ENCODE assay signal across 35 mouse cellular contexts in the genomic region with DNA sequence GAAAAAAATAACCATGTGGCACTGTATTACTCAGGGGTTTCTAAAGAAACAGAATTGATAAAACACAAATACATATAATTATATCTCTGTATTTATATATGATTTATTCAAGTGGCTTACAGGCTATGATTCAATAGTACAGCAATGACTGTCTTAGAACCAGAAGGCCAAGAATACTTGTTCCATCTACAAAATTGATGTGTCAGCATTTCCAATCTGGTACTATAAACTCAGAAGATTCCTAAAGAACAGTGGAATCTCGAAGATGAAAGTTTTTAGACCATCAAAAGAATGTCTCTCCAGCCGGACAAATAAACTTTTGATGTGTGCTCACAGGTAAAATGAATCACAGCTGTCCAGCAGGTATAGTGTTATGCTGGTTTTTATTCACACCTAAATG.
"Had no signal": no experiment of that assay in that cellular context is flagged by ENCODE, and none has a peak within 500 bp of the region (broad histone marks: within the 10 kb centered on the region; RNA-seq: fewer than 3 reads in every experiment).

No protein-coding gene starts in this region.

- H3K9me3 ChIP-seq: heart, embryonic 10.5 days; heart, embryonic 12.5 days; heart, embryonic 13.5 days; heart, embryonic 15.5 days; hindbrain, embryonic 10.5 days; hindbrain, embryonic 12.5 days; hindbrain, embryonic 13.5 days; hindbrain, embryonic 15.5 days; intestine, embryonic 15.5 days; kidney, embryonic 15.5 days had no signal

- DNase-seq: heart, postnatal 10 days; heart, postnatal 14 days; heart, postnatal 36 days; heart, postnatal 4 days; kidney, adult 11 months; kidney, adult 18-20 months; kidney, adult 2 months; kidney, adult 8-10 months; kidney, adult 9 months; kidney, postnatal 10 days; kidney, postnatal 14 days; kidney, postnatal 25 days; kidney, postnatal 36 days; kidney, postnatal 4 days; layer of hippocampus, adult 9-11 months; layer of hippocampus, postnatal 36 days had no signal

- H3K4me3 ChIP-seq: heart, embryonic 10.5 days; heart, embryonic 12.5 days; heart, embryonic 13.5 days; heart, embryonic 15.5 days; hindbrain, embryonic 10.5 days; hindbrain, embryonic 12.5 days; hindbrain, embryonic 13.5 days; hindbrain, embryonic 15.5 days; intestine, embryonic 15.5 days; kidney, embryonic 15.5 days; layer of hippocampus, adult 2 months had no signal

- H3K27me3 ChIP-seq: heart, embryonic 12.5 days; heart, embryonic 13.5 days; heart, embryonic 15.5 days; hindbrain, embryonic 12.5 days; hindbrain, embryonic 13.5 days; hindbrain, embryonic 15.5 days; intestine, embryonic 15.5 days; kidney, embryonic 15.5 days had no signal

- H3K9ac ChIP-seq: heart, embryonic 12.5 days; heart, embryonic 13.5 days; heart, embryonic 15.5 days; hindbrain, embryonic 12.5 days; hindbrain, embryonic 13.5 days; hindbrain, embryonic 14.5 days; hindbrain, embryonic 15.5 days; intestine, embryonic 15.5 days; kidney, embryonic 15.5 days had no signal

- ATAC-seq: hindbrain, embryonic 16.5 days; hindbrain, postnatal 0 days; inflammation-experienced regulatory T-cells, adult 6 months; intestine, embryonic 15.5 days; intestine, embryonic 16.5 days; intestine, postnatal 0 days had no signal

- H3K4me2 ChIP-seq: heart, embryonic 11.5 days; heart, embryonic 12.5 days; heart, embryonic 13.5 days; heart, embryonic 15.5 days; hindbrain, embryonic 12.5 days; hindbrain, embryonic 13.5 days; hindbrain, embryonic 14.5 days; hindbrain, embryonic 15.5 days; intestine, embryonic 15.5 days; kidney, embryonic 15.5 days had no signal

- H3K27ac ChIP-seq: heart, embryonic 10.5 days; heart, embryonic 13.5 days; heart, embryonic 15.5 days; hindbrain, embryonic 10.5 days; hindbrain, embryonic 12.5 days; hindbrain, embryonic 13.5 days; hindbrain, embryonic 14.5 days; hindbrain, embryonic 15.5 days; hindbrain, postnatal 0 days; intestine, embryonic 15.5 days; kidney, embryonic 15.5 days; kidney, postnatal 0 days; layer of hippocampus, adult 2 months had no signal

- H3K4me1 ChIP-seq: heart, embryonic 10.5 days; heart, embryonic 12.5 days; heart, embryonic 13.5 days; heart, embryonic 15.5 days; hindbrain, embryonic 10.5 days; hindbrain, embryonic 12.5 days; hindbrain, embryonic 13.5 days; hindbrain, embryonic 15.5 days; intestine, embryonic 15.5 days; kidney, embryonic 15.5 days had no signal

- H3K36me3 ChIP-seq: heart, embryonic 10.5 days; heart, embryonic 12.5 days; heart, embryonic 13.5 days; heart, embryonic 15.5 days; hindbrain, embryonic 10.5 days; hindbrain, embryonic 12.5 days; hindbrain, embryonic 13.5 days; hindbrain, embryonic 15.5 days; intestine, embryonic 15.5 days; kidney, embryonic 15.5 days had no signal
